Mouse (Mus musculus): ENCODE measurements around the gene Tmprss13. TPM values are rescaled to one million over a fixed set of nuclear protein-coding genes. Genes with fewer than 3 reads are reported as not detected.

Tmprss13 gene
- polyA plus RNA-seq, 1 experiment from 2014 or later = 0.19 TPM

DNA sequence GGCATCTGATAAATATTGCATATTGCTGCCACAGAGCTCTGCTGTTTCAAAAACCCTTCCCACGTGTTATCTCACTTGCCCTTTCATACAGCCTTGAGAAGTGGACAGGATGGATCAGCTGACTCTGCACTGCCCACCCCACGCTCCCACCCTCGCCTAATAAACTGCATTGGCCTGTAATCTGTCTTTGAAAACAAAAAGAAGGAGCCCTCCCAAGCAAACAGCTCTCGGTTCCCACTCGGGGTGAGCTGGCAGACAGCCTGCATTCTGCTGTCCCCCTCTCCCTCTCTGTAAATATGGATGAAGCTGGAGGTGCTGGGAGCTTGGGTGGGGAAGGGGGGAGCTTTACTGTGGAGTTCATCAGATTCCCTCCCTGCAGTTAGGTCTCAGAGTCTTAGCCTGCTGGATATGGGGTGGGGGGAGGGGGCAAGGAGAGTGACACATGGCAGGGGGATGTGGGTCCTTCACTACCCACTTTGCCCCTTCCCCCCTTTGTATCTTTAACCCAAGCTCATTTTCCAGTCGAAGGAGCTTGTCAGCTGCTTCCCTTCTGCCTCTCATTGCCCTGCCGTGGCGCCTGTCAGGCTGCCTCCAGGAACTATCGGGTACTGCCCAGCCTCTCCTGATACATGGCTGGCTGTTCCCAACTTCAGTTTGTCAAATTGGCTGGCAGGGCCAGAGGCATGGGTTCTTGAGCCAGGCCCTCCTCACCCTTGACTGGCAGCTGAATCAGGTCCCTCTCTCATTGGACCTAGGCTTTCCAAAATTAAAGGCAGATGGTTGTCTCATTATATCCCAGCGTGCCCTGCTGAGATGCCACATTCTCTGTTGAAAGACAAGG lies 61.7 kb downstream of the Tmprss13 start:
- Histone ChIP-seq H3K9ac (ENCODE audit: low read depth, low read length) (no peak overlapping the region), H3K4me3 (ENCODE audit: low read depth, low read length) (no peak overlapping the region), H3K4me2 (replicated peaks; ENCODE audit: low read depth, low read length) (no peak overlapping the region; the same call in 1 of the 2 replicates), H3K27ac (ENCODE audit: low read depth, low read length) (peak overlapping the region; percentile 33; the same call in 1 of the 2 replicates), H3K4me1 (replicated peaks; ENCODE audit: control insufficient read depth, insufficient read depth, low read length) (no peaks in the 10 kb centered on the region), H3K9me3 (ENCODE audit: control insufficient read depth, low read length) (no peaks in the 10 kb centered on the region), H3K27me3 (ENCODE audit: control insufficient read depth, insufficient read depth, low read length) (no peaks in the 10 kb centered on the region), H3K36me3 (ENCODE audit: control insufficient read depth, insufficient read depth, low read length) (no peaks in the 10 kb centered on the region)
- WGBS = 59% methylated on average over 10 of the region's 10 CpGs
- no peak for ATAC-seq (ENCODE audit: low FRiP score)
- no peak for DNase-seq (ENCODE audit: low spot score)

DNA sequence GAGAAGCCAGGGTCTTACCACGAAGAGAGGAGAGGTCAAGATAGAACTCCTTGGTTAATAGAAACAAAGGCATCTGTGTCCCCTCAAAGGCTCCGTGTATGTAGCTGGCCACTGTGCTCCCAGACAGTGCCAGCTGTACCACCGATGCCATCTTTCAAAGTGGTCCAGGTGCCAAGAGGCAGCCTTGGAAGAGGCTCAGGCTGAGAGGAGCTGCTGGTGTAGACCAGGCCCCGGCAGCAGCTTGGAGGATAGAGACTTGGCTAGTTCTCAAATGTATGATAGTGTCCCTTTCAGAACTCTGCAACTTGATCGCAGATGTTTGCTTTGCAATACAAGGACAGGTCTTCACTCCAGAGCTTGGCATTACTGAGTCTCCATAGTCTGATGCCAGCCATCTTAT lies 63.4 kb downstream of the Tmprss13 start:
- Histone ChIP-seq H3K9ac (ENCODE audit: low read depth, low read length) (no peak overlapping the region), H3K36me3 (ENCODE audit: control insufficient read depth, insufficient read depth, low read length) (no peaks in the 10 kb centered on the region), H3K27ac (ENCODE audit: low read depth, low read length) (no peak overlapping the region), H3K4me2 (replicated peaks; ENCODE audit: low read depth, low read length) (no peak overlapping the region), H3K9me3 (ENCODE audit: control insufficient read depth, low read length) (no peaks in the 10 kb centered on the region), H3K4me3 (ENCODE audit: low read depth, low read length) (no peak overlapping the region), H3K4me1 (replicated peaks; ENCODE audit: control insufficient read depth, insufficient read depth, low read length) (no peaks in the 10 kb centered on the region), H3K27me3 (ENCODE audit: control insufficient read depth, insufficient read depth, low read length) (no peaks in the 10 kb centered on the region)
- no peak for DNase-seq (ENCODE audit: low spot score)
- 88% methylated on average over 5 of the region's 5 CpGs for WGBS
- no peak for ATAC-seq (ENCODE audit: low FRiP score)

GRCm38 (mm10) chr9:45382834-45383233 lies 63.9 kb downstream of the Tmprss13 start:
- 77% methylated on average over 5 of the region's 5 CpGs for WGBS
- H3K36me3 ChIP-seq (ENCODE audit: control insufficient read depth, insufficient read depth, low read length) = no peaks in the 10 kb centered on the region
- H3K9ac ChIP-seq (ENCODE audit: low read depth, low read length) = no peak overlapping the region
- no peaks in the 10 kb centered on the region for H3K27me3 ChIP-seq (ENCODE audit: control insufficient read depth, insufficient read depth, low read length)
- H3K4me3 ChIP-seq (ENCODE audit: low read depth, low read length) = no peak overlapping the region
- H3K4me1 ChIP-seq (replicated peaks; ENCODE audit: control insufficient read depth, insufficient read depth, low read length) = no peaks in the 10 kb centered on the region
- no peak for DNase-seq (ENCODE audit: low spot score)
- no peaks in the 10 kb centered on the region for H3K9me3 ChIP-seq (ENCODE audit: control insufficient read depth, low read length)
- H3K27ac ChIP-seq (ENCODE audit: low read depth, low read length) = no peak overlapping the region
- H3K4me2 ChIP-seq (replicated peaks; ENCODE audit: low read depth, low read length) = no peak overlapping the region
- no peak for ATAC-seq (ENCODE audit: low FRiP score)

GRCm38 (mm10) chr9:45383883-45384282 lies 65.0 kb downstream of the Tmprss13 start:
- Histone ChIP-seq H3K4me1 (replicated peaks; ENCODE audit: control insufficient read depth, insufficient read depth, low read length) (no peaks in the 10 kb centered on the region), H3K9ac (ENCODE audit: low read depth, low read length) (no peak overlapping the region), H3K4me2 (replicated peaks; ENCODE audit: low read depth, low read length) (no peak overlapping the region), H3K27ac (ENCODE audit: low read depth, low read length) (no peak overlapping the region), H3K4me3 (ENCODE audit: low read depth, low read length) (no peak overlapping the region), H3K36me3 (ENCODE audit: control insufficient read depth, insufficient read depth, low read length) (no peaks in the 10 kb centered on the region), H3K9me3 (ENCODE audit: control insufficient read depth, low read length) (no peaks in the 10 kb centered on the region), H3K27me3 (ENCODE audit: control insufficient read depth, insufficient read depth, low read length) (no peaks in the 10 kb centered on the region)
- no peak for DNase-seq (ENCODE audit: low spot score)
- no peak for ATAC-seq (ENCODE audit: low FRiP score)
- WGBS = 97% methylated on average over 6 of the region's 6 CpGs

DNA sequence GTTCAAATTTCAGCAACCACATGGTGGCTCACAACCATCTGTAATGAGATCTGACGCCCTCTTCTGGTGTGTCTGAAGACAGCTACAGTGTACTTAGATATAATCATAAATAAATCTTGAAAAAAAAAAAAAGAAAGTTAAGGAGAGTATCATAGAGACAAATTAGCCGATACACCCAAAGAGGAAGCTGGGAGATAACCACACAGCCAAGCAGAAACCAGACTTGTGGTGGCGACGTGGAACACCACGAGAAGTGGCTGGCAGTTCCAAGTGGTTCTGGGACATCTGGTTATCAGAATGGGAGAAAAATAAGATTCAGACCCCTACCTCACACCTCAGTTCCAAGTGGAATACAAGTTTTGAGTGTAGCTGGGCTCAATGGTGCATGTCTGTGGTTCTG lies 67.8 kb downstream of the Tmprss13 start:
- 93% methylated on average over 5 of the region's 5 CpGs for WGBS

GRCm38 (mm10) chr9:45388385-45388994 lies 69.6 kb downstream of the Tmprss13 start:
- no peaks in the 10 kb centered on the region for H3K9me3 ChIP-seq (ENCODE audit: control insufficient read depth, low read length)
- H3K4me1 ChIP-seq (replicated peaks; ENCODE audit: control insufficient read depth, insufficient read depth, low read length) = no peaks in the 10 kb centered on the region
- H3K4me3 ChIP-seq (ENCODE audit: low read depth, low read length) = no peak overlapping the region
- H3K27ac ChIP-seq (ENCODE audit: low read depth, low read length) = no peak overlapping the region
- H3K36me3 ChIP-seq (ENCODE audit: control insufficient read depth, insufficient read depth, low read length) = no peaks in the 10 kb centered on the region
- 54% methylated on average over 12 of the region's 12 CpGs for WGBS
- peak; percentile 57; the same call in 1 of the 2 replicates for ATAC-seq (ENCODE audit: low FRiP score)
- H3K4me2 ChIP-seq (replicated peaks; ENCODE audit: low read depth, low read length) = no peak overlapping the region
- no peaks in the 10 kb centered on the region for H3K27me3 ChIP-seq (ENCODE audit: control insufficient read depth, insufficient read depth, low read length)
- peak; percentile 91 for DNase-seq (ENCODE audit: low spot score)
- no peak overlapping the region for H3K9ac ChIP-seq (ENCODE audit: low read depth, low read length)

More for the DNA sequence above, 67.8 kb downstream of the Tmprss13 start:
- DNase-seq (ENCODE audit: low spot score) = no peak
- no peak for ATAC-seq (ENCODE audit: low FRiP score)
- no peak overlapping the region for H3K4me2 ChIP-seq (replicated peaks; ENCODE audit: low read depth, low read length)
- H3K27me3 ChIP-seq (ENCODE audit: control insufficient read depth, insufficient read depth, low read length) = no peaks in the 10 kb centered on the region
- H3K9ac ChIP-seq (ENCODE audit: low read depth, low read length) = no peak overlapping the region
- no peaks in the 10 kb centered on the region for H3K36me3 ChIP-seq (ENCODE audit: control insufficient read depth, insufficient read depth, low read length)
- no peaks in the 10 kb centered on the region for H3K4me1 ChIP-seq (replicated peaks; ENCODE audit: control insufficient read depth, insufficient read depth, low read length)
- no peaks in the 10 kb centered on the region for H3K9me3 ChIP-seq (ENCODE audit: control insufficient read depth, low read length)
- H3K27ac ChIP-seq (ENCODE audit: low read depth, low read length) = no peak overlapping the region
- H3K4me3 ChIP-seq (ENCODE audit: low read depth, low read length) = no peak overlapping the region

GRCm38 (mm10) chr9:45389596-45389995 lies 70.7 kb downstream of the Tmprss13 start:
- Histone ChIP-seq H3K27me3 (ENCODE audit: control insufficient read depth, insufficient read depth, low read length) (no peaks in the 10 kb centered on the region), H3K9ac (ENCODE audit: low read depth, low read length) (no peak overlapping the region), H3K27ac (ENCODE audit: low read depth, low read length) (no peak overlapping the region), H3K4me1 (replicated peaks; ENCODE audit: control insufficient read depth, insufficient read depth, low read length) (no peaks in the 10 kb centered on the region), H3K9me3 (ENCODE audit: control insufficient read depth, low read length) (no peaks in the 10 kb centered on the region), H3K4me2 (replicated peaks; ENCODE audit: low read depth, low read length) (no peak overlapping the region), H3K36me3 (ENCODE audit: control insufficient read depth, insufficient read depth, low read length) (no peaks in the 10 kb centered on the region), H3K4me3 (ENCODE audit: low read depth, low read length) (no peak overlapping the region)
- 87% methylated on average over 8 of the region's 8 CpGs for WGBS
- ATAC-seq (ENCODE audit: low FRiP score) (no peak), DNase-seq (ENCODE audit: low spot score) (no peak)

DNA sequence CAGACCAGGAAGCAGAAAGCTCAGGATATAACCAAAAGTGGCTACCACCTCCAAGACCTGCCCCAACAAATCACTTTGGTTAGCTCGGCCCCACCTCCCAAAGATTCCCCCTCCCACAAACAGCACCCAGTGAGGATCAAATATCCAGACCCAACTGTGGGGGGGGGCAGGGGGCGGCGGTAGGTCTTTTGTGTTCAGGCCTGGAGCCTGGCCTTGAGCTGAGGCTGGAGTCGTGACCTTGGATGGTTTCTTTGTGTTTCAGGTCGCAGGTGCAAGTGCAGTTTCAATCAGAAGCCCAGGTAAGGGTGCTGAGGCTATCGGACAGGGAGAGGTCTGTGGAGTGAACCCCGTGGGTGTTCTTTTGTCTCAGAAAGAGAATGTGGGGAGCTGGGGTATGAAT lies 72.4 kb downstream of the Tmprss13 start:
- no peak overlapping the region for H3K27ac ChIP-seq (ENCODE audit: low read depth, low read length)
- 77% methylated on average over 7 of the region's 7 CpGs for WGBS
- no peak overlapping the region for H3K4me2 ChIP-seq (replicated peaks; ENCODE audit: low read depth, low read length)
- H3K36me3 ChIP-seq (ENCODE audit: control insufficient read depth, insufficient read depth, low read length) = no peaks in the 10 kb centered on the region
- H3K9ac ChIP-seq (ENCODE audit: low read depth, low read length) = no peak overlapping the region
- no peak for DNase-seq (ENCODE audit: low spot score)
- H3K4me3 ChIP-seq (ENCODE audit: low read depth, low read length) = no peak overlapping the region
- ATAC-seq (ENCODE audit: low FRiP score) = no peak
- no peaks in the 10 kb centered on the region for H3K4me1 ChIP-seq (replicated peaks; ENCODE audit: control insufficient read depth, insufficient read depth, low read length)
- no peaks in the 10 kb centered on the region for H3K27me3 ChIP-seq (ENCODE audit: control insufficient read depth, insufficient read depth, low read length)
- no peaks in the 10 kb centered on the region for H3K9me3 ChIP-seq (ENCODE audit: control insufficient read depth, low read length)

DNA sequence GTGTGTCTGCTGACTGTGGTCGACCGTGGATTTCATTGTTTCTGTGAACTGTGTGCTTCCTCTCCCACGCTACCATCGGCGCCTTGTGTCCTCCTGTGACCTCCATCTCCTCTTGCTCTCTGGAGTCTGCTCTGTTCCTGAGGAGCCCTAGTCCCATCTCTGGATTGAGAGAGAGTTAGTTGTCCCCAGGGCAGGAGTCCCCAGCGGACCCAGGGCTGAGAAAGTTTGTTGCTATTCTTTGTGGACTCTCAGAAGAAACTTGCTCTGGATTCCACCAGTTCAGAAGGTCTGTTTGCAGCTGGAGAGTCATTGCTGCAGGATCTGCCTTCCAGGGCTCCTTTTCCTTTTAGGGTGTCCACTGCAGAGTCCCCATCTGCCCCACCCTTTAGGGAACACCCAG lies 76.3 kb downstream of the Tmprss13 start:
- ATAC-seq (ENCODE audit: low FRiP score) (no peak), DNase-seq (ENCODE audit: low spot score) (no peak)
- H3K4me3 ChIP-seq (ENCODE audit: low read depth, low read length) = no peak overlapping the region
- H3K4me1 ChIP-seq (replicated peaks; ENCODE audit: control insufficient read depth, insufficient read depth, low read length) = no peaks in the 10 kb centered on the region
- H3K9ac ChIP-seq (ENCODE audit: low read depth, low read length) = no peak overlapping the region
- 95% methylated on average over 6 of the region's 6 CpGs for WGBS
- no peaks in the 10 kb centered on the region for H3K36me3 ChIP-seq (ENCODE audit: control insufficient read depth, insufficient read depth, low read length)
- H3K9me3 ChIP-seq (ENCODE audit: control insufficient read depth, low read length) = no peaks in the 10 kb centered on the region
- no peak overlapping the region for H3K27ac ChIP-seq (ENCODE audit: low read depth, low read length)
- H3K27me3 ChIP-seq (ENCODE audit: control insufficient read depth, insufficient read depth, low read length) = no peaks in the 10 kb centered on the region
- H3K4me2 ChIP-seq (replicated peaks; ENCODE audit: low read depth, low read length) = no peak overlapping the region

Data from hindbrain, embryonic 11.5 days (tissue).